Mouse (Mus musculus) midbrain, postnatal 0 days (tissue): Measurements from ENCODE around the gene Cacnb1. TPM values are rescaled to one million over a fixed set of nuclear protein-coding genes. Genes with fewer than 3 reads are reported as not detected.

Source experiments
- ATAC-seq: fragments of 200-750 bp; cut with Nextera tagmentation; 2 replicates; pipeline ENCODE4 v1.8.0; 2017; ENCODE audit warnings: moderate number of reproducible peaks, mild to moderate bottlenecking, moderate TSS enrichment, moderate library complexity; ENCODE audit not compliant: low FRiP score
- DNase-seq: peaks from one replicate; pipeline ENCODE4 v3.0.0-alpha.2; 2015; ENCODE audit warnings: low spot score
- H3K27ac ChIP-seq: fragments of 300-500 bp; sonication (generic); 2 replicates; pipeline ENCODE4 v1.5.1; 2014; ENCODE audit warnings: low read depth, mild to moderate bottlenecking, low read length, mixed read lengths
- H3K27me3 ChIP-seq: fragments of 300-500 bp; sonication (generic); 2 replicates; pipeline ENCODE4 v1.6.1; 2014; ENCODE audit warnings: low read length, control low read depth, mixed read lengths; ENCODE audit not compliant: insufficient read depth
- H3K36me3 ChIP-seq: fragments of 300-500 bp; sonication (generic); 2 replicates; pipeline ENCODE4 v1.6.1; 2014; ENCODE audit warnings: low read length, control low read depth, mixed read lengths; ENCODE audit not compliant: insufficient read depth
- H3K4me1 ChIP-seq: fragments of 300-500 bp; sonication (generic); 2 replicates; pipeline ENCODE4 v1.6.1; 2014; ENCODE audit warnings: mild to moderate bottlenecking, control low read depth, antibody characterized with exemption, low read length, mixed read lengths; ENCODE audit not compliant: insufficient read depth
- H3K4me2 ChIP-seq: fragments of 300-500 bp; sonication (generic); 2 replicates; pipeline ENCODE4 v1.6.1; 2014; ENCODE audit warnings: low read depth, mild to moderate bottlenecking, low read length, mixed read lengths; ENCODE audit not compliant: poor library complexity, severe bottlenecking
- H3K4me3 ChIP-seq: fragments of 300-500 bp; sonication (generic); 2 replicates; pipeline ENCODE4 v1.5.1; 2014; ENCODE audit warnings: low read depth, mild to moderate bottlenecking, low read length, moderate library complexity
- H3K9ac ChIP-seq: fragments of 300-500 bp; sonication (generic); replicated peaks from 2 replicates; pipeline ENCODE4 v1.6.1; 2014; ENCODE audit warnings: mild to moderate bottlenecking, low read length, moderate library complexity, mixed read lengths; ENCODE audit not compliant: poor library complexity, severe bottlenecking
- H3K9me3 ChIP-seq: fragments of 300-500 bp; sonication (generic); 2 replicates; pipeline ENCODE4 v1.6.1; 2016; ENCODE audit warnings: low read length, control low read depth
- CTCF ChIP-seq: IDR thresholded peaks from 2 replicates; pipeline ENCODE4 v1.5.1; 2016; ENCODE audit warnings: antibody characterized with exemption, mild to moderate bottlenecking
- whole genome bisulfite sequencing: fragments of 180-500 bp; shearing (Covaris S2); extraction: QIAGEN DNeasy Blood & Tissue Kit; methylation state at CpG from one replicate; pipeline ENCODE4 v1.1.7; 2014; 5-methylcytosine and 5-hydroxymethylcytosine counted together
- polyA plus RNA-seq: library from polyadenylated mRNA; unstranded; fragments of >200 nt; fragmentation: Nextera tagmentation; extraction: Ambion mirVana; gene quantifications from 2 replicates; pipeline ENCODE4 v1.2.1, GENCODE M21; 2015
- total RNA-seq: library from RNA; depleted of rRNA; stranded (reverse); fragments of >200 nt; gene quantifications from 2 replicates; pipeline ENCODE4 v1.2.3, GENCODE M21; 2014

Cacnb1 gene
- total and polyA plus RNA-seq, 2 experiments from 2014 or later = 63.2 to 96.4 TPM

DNA sequence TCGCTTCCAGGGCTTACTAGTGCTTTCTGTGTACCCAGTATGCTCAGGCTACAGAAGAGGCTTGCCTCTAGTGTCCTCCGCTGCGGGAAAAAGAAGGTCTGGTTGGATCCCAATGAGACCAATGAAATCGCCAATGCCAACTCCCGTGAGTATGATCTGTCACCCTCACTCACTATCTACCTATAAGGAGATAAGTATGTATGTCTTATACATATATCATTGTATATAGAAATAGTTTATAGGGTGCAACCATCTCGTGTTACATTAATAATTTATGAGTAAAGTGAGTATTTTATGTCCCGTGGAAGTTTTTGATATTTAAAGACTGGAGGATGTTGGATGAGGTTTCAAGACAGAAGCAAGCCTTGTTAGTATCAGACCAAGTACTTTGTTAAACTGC lies 5.0 kb upstream of the Cacnb1 start:
- H3K27ac ChIP-seq = no peak overlapping the region
- TF ChIP-seq CTCF = no peak
- H3K4me1 ChIP-seq = peaks cover 4% of the 10 kb centered on the region; the same call in 1 of the 2 replicates
- H3K9ac ChIP-seq = peak overlapping the region; percentile 97
- H3K27me3 ChIP-seq = no peaks in the 10 kb centered on the region
- no peak for DNase-seq
- peaks cover 23% of the 10 kb centered on the region for H3K36me3 ChIP-seq
- H3K4me3 ChIP-seq = peak overlapping the region; percentile 93
- no peaks in the 10 kb centered on the region for H3K9me3 ChIP-seq
- H3K4me2 ChIP-seq = peak overlapping the region; percentile 84
- ATAC-seq = no peak
- WGBS = 23% methylated on average over 7 of the region's 7 CpGs

DNA sequence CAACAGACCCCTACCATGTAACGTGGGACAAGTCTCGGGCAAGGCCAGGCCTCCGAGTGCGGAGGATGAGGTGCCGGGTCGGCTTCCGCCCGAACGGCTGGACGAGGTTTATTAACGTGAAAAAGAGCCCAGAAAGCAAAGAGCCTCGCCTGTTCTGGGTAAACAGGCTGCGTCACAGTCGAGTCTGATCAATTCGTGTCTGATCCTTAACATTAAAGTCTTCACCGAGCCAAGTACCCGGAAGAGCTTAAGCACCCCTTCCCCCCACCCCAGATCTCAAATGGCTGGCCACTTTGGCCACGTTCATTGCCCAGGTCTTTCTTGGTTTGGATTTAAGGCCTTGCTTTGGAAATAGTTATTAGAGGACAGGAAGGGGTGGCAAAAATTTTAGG lies 4.5 kb upstream of the Cacnb1 start:
- H3K36me3 ChIP-seq = peaks cover 23% of the 10 kb centered on the region
- peak overlapping the region; percentile 93 for H3K4me3 ChIP-seq
- ATAC-seq (no peak; the same call in 1 of the 2 replicates), DNase-seq (no peak)
- WGBS = 0% methylated on average over 18 of the region's 18 CpGs
- H3K9me3 ChIP-seq = no peaks in the 10 kb centered on the region
- peaks cover 4% of the 10 kb centered on the region; the same call in 1 of the 2 replicates for H3K4me1 ChIP-seq
- no peaks in the 10 kb centered on the region for H3K27me3 ChIP-seq
- H3K9ac ChIP-seq = peak overlapping the region; percentile 97
- H3K4me2 ChIP-seq = peak overlapping the region; percentile 84
- peak overlapping the region; percentile 88 for H3K27ac ChIP-seq
- no peak for TF ChIP-seq CTCF

DNA sequence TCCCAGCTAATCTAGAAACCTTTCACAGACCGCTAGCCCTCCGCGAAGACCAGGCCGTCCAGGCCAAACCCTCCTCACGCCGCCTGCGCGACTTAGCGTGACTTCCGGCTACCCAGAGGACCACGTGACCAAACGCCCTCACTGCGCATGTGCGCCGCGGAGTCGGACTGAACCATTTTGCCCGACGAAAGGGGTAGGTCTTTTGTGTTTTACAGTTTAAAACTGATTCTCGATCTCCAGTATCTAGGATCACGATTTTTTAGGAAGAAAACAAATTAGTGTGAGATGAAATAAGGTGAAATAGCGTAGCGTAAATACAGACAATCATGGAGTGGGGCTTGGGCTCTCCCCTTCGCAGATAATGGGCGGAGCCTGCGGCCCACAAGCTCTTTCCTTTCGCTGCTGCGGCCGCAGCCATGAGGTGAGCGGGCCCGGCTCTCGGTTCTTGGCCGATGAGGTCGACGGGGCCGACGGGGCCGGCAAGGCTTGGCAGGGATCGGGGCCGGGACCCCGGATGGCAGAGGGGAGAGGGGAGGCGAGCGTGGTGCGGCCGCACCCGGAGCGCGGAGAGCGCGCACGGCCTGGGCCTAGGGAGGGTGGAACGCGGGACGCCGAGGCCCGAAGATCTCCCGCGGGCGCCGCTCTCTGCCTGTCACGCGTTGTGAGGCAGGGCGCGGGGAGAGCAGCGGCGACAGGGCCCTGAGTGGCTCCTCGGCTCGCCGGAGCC lies 3.9 kb upstream of the Cacnb1 start, which contains the start of gene Rpl19:
Rpl19 (plus strand) TSS at position 141 of the 727 bp plus-strand sequence.
- no peak for TF ChIP-seq CTCF
- DNase-seq = peak; percentile 94

DNA sequence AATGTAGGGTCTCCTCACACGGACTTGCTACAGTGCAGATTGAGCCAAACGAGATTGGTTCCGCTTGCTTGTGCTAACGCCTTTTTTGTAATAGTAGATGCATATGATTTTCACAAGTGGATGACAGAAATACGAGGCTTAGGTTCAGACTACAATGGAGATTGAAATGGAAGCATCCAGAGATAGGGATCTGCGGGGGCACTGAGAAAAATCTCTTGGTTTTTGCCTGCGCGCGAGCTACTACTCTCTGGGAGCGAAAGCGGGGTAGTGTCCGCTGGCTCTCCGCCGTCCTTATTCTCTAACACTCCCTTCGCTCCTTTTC lies 3.4 kb upstream of the Cacnb1 start:
- no peak for ATAC-seq
- Histone ChIP-seq H3K4me2 (peak overlapping the region; percentile 84), H3K27ac (peak overlapping the region; percentile 88), H3K9me3 (no peaks in the 10 kb centered on the region), H3K27me3 (no peaks in the 10 kb centered on the region), H3K4me3 (peak overlapping the region; percentile 93), H3K9ac (peak overlapping the region; percentile 97), H3K36me3 (peaks cover 21% of the 10 kb centered on the region), H3K4me1 (peaks cover 4% of the 10 kb centered on the region; the same call in 1 of the 2 replicates)
- 5% methylated on average over 15 of the region's 15 CpGs for WGBS
- DNase-seq = no peak
- TF ChIP-seq CTCF = no peak

More for the DNA sequence above, 3.9 kb upstream of the Cacnb1 start, which contains the start of gene Rpl19:
- Histone ChIP-seq H3K27ac (peak within 1 kb of the TSS; percentile 88), H3K4me2 (peak within 1 kb of the TSS; percentile 84), H3K27me3 (no peaks in the 10 kb centered on the region), H3K4me1 (peaks cover 4% of the 10 kb centered on the region; the same call in 1 of the 2 replicates), H3K4me3 (peak within 1 kb of the TSS; percentile 93), H3K36me3 (peaks cover 23% of the 10 kb centered on the region), H3K9me3 (no peaks in the 10 kb centered on the region), H3K9ac (peak within 1 kb of the TSS; percentile 97)
- ATAC-seq = peak; percentile 71
- WGBS = under 1% methylated on average over 67 of the region's 69 CpGs

DNA sequence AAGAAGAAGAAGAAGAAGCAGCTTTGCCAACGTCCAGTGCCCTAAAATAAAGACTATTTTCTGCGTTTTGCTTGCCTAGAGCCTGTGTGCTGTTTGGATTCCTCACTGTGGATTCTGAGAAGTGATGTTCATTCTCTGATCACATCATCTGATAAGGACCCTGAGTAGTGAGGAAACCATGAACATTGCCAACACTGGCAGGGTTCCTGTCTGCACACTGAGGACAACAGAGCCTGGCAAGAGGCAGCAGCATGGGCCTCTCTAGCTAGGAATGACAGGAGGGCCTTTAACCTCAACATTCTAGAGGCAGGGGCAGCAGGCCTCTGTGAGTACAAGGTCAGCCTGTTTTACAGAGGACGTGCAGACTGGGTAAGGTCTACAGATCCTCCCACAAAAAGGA lies 1.7 kb upstream of the Cacnb1 start:
- H3K4me3 ChIP-seq = no peak overlapping the region
- peaks cover 15% of the 10 kb centered on the region; the same call in 1 of the 2 replicates for H3K4me1 ChIP-seq
- H3K9ac ChIP-seq = no peak overlapping the region
- H3K27me3 ChIP-seq = no peaks in the 10 kb centered on the region
- no peak overlapping the region for H3K27ac ChIP-seq
- no peak for TF ChIP-seq CTCF
- peaks cover 7% of the 10 kb centered on the region for H3K36me3 ChIP-seq
- DNase-seq (no peak), ATAC-seq (no peak)
- no peaks in the 10 kb centered on the region for H3K9me3 ChIP-seq
- no peak overlapping the region for H3K4me2 ChIP-seq
- 95% methylated on average over 3 of the region's 3 CpGs for WGBS

DNA sequence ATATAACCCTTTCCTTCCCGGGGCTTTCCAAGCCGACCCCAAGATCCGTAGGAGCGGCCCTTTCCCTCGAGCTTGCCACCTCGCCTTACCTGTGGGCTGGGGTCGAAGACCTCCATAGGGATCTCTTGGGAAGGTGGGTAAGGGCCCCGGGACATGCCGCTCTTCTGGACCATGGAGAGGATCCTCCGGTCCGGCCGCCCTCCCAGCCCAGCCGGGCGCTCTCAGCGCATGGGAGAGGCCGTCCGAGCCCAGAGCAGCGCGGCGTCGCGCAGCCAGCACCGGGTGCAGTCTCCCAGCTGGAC lies 630 bp downstream of the Cacnb1 start:
- WGBS = 0% methylated on average over 20 of the region's 23 CpGs
- peak overlapping the region; percentile 96 for H3K4me3 ChIP-seq
- peak; percentile 18 for ATAC-seq
- H3K9me3 ChIP-seq = no peaks in the 10 kb centered on the region
- H3K36me3 ChIP-seq = peaks cover 10% of the 10 kb centered on the region
- no peak for TF ChIP-seq CTCF
- peak overlapping the region; percentile 99 for H3K9ac ChIP-seq
- H3K4me2 ChIP-seq = peak overlapping the region; percentile 81
- H3K27ac ChIP-seq = peak overlapping the region; percentile 96
- no peaks in the 10 kb centered on the region for H3K27me3 ChIP-seq
- no peak for DNase-seq
- H3K4me1 ChIP-seq = peaks cover 20% of the 10 kb centered on the region; the same call in 1 of the 2 replicates
